Mouse (Mus musculus) lung, adult 18-20 months (tissue): Measurements from ENCODE around the gene Slco1a4.
"Not testable (repeated sequence)": the region's sequence is repeated elsewhere in the genome, so short reads cannot be mapped to it uniquely, and the experiment has no call there.

Experiments used
- DNase-seq, 2 experiments: peaks; one replicate each; pipeline ENCODE4 v3.0.0; 2022; ENCODE audit warnings: mixed read lengths in 2 of 2

Slco1a4 gene

DNA sequence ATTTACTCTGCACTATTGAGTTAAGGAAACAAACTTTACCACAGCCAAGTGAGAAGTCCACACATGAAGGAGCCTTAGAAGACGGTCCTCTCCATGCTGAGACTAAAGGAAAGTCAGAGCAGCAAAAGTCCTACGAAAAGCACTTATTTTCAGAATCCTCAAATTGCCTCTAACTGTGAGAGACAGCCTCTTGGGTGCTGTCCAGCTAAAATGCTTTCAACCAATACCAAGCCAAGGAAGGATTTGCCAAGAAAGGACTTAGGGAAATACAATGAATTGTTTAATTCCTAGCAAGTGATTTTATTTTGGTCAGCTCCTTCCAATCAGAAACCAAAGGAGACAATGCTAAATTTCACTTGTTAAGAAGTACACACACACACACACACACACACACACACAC is at the start of gene Slco1a4:
Slco1a4 (minus strand) TSS at position 115 of the 400 bp plus-strand sequence.
- no peak for DNase-seq

DNA sequence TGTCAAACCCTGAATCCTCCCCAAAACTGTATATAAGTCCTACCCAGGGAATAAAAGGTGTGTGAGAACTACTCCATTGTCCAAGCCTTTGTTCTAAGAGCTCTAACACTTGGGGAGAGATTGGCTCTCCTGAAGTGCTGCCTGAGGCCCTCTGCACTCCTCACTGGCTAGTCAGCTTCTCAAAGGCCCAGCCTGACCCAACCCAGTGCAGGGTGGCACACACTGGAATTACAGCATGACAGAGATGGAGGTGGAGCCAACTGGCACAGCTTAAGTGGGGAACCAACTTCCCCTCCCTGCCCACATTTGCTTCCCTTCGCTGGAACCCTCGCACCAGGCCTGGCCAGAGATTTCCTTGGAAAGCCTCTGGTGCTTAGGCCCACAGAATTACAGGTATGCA is 42.2 kb upstream of the Slco1a4 start:
- no peak for DNase-seq

DNA sequence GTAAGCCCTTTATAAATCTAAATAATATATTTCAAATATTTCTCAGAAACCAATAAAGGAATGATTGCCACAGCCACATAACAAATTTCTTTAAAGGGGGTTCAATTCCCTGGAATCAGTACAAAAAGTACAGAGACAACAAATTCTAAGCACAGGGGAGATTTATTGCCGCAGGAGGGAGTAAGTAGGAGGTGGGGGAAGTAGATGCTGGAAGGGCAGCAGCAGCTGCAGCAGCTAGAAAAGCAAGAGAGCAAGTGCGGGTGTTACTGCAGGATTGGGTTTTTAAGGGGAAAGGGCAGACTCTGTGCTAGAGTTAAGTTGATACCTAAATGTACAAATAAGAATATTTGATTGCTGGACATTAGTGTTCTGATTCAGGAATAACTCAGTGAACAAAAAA is 33.7 kb upstream of the Slco1a4 start:
- DNase-seq = no peak

DNA sequence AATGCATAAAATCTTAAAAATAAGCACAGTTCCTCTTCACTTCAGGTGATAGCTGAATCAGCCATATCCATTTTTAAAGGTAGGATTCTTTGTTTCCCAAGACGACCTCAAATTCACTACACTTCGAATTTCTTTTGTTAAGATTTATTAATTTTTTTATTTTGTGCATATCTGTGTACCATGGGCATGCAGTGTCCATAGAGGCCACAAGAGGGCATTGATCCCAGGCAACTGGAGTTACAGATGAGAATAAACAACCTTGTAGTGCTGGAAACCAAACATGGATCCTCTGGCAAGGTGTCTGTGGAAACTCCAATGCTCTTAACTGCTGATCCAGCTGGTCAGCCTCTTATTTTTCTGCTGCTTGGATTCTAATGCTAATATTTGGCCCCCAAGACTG is 32.2 kb upstream of the Slco1a4 start:
- DNase-seq = no peak

DNA sequence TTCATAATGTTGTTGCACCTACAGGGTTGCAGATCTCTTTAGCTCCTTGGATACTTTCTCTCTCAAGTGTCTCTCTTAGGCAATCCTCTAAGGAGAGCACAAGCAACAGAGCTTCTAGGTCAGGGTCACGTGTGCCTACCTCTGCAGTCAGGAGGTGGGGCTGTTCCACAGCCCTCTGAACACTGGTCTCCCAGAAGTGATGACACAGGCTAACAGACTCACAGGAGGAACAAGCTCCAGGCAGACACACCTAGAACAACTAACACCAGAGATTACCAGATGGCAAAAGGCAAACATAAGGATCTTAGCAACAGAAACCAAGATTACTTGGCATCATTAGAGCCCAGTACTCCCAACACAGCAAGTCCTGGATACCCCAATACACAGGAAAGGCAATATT is 26.6 kb upstream of the Slco1a4 start:
- DNase-seq = no peak

DNA sequence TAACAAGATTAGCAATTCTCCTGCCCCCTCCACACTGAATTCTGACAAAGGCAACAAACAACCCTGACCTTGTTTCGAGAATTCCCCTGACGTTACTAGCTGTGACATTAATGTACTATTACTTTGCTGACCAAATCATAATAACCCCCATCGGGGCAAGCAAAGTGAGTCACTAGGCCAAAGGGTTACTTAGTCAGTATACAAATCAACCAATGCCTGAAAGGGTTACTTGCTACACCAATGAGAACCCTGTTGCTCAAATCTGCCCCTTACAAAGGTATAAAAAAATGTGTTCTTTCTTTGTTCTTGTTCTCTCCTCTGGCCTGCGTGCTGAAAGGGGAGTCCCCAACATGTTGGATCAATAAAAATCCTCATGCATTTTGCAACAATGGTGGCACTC is 19.7 kb upstream of the Slco1a4 start:
- not testable (repeated sequence) for DNase-seq

DNA sequence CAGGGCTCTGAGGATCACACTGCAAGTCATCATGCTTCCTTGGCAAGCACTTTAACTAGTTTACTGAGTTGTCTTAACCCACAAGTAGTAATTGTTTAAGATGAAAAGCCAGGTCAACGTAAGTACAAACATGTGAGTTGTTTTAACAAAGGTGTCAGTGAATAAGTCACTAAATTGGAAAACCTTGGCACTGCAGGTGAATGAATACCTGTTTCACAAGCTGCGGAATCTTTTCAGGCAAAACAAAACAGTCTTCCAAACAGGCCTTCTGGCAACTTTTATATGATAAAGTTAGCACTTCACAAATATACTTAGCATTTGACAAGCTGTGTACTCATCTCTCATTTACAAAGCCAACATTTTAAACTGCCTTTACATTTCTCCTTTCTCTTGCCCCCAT is 15.7 kb upstream of the Slco1a4 start:
- no peak for DNase-seq

DNA sequence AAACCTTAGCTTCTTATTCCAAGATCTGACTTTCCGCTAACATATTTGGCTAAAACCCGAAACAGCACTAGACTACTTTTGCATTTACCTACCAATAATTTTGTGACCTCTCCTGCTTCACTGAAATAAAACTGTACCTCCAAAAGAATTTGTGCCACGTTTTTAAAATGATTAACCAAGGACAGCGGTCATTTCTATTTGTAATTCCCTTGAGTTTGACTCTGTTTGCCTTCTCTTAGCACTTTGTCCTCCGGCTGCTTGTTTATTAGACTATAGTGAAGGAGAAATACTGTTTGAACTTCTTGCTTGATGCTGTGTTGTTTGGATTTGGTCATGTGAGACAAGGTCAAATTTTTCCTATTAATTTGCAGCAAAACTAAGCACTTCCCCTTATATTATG is 12.7 kb upstream of the Slco1a4 start:
- DNase-seq = no peak

DNA sequence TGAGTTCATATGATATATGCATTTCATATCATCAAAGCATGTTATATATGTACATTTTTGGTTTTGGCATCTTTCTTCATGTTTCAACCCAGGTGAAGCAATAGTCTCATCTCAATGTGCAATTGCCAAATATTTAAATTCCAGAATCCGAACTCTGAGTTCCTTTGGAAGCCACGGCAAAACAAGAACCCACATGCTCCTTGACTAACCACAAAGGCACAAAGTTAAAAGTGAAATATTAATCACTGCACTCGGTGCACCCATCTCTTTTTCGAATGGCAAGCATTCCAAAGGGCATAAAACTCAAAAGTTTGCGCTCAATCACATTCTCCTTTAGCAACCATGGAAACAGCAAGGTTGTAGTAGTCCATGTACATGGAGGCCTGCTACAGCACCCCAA is 10.0 kb upstream of the Slco1a4 start:
- DNase-seq = no peak

DNA sequence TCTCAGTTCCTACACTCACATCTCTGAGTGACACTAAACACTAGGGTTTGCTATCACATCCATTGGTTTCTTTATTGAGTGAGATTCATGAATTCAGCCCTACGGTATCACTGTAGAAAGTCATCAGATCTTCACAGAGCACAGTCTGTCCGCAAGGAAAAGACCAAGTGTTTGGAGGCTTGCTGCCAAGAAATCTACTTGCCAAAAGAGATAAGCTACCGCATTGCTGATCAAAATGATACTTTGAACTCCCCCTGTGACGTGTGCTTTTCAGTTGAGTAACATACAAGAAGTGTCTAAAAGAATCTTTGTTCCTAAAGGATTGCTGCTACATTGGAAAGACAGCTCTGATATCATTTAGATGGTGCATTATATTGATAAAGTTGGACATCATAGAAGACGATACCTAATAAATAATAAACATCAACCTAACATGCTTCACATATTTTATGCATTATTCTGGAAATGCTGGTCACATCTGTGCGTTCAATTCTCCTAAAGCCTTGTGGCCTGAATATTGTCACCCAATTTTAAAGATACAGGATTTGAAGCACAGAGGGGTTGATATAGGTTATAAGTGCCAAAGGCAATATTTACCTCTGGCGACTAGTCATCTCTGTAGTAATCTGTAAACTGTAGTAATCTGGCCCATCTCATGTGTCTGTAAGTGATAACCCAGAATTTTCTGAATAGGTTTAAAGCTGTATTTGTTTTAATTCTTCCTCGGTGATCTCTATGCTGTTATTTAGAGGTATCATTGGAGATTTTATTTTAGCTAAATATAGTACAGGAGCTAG is 1.9 kb upstream of the Slco1a4 start:
- DNase-seq = peak in 1 of 2 experiments; percentile 11

DNA sequence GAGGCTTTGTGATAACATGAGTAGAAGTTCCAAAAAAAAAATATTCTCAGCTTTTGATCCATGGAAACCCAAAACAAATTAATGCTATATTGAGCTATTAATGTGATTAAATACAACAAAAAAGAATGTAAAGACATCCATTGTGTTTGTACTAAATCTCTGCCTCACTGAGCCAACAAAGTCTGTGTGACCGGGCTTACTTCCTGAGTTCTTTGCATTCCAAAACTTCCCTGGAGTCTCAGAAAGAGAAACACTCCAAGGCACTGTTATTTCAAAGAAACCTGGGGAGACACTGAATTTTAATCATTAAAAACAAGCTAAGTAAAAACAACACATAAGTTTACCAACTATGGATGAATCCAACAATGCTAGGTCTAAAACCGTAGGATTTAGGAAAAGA is 2.4 kb downstream of the Slco1a4 start:
- no peak for DNase-seq

DNA sequence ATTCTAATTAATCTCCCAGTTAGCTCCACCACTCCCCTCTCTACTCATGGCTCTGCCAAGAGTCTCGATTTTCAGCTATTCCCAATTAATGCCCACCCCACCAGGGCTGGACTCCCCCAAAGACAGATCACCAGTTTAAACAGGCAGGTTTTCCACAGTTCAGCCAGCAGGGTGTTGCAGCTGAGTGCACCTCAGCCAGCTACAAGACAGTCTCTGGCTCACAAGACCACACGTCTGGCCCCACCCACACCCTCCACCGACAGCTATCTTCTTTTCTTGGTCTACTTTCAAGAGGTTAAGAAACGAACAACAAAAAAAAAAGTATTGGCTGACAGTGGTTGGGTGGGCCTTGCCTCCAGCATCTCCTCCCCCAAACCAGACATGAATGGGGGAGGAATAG is 6.9 kb downstream of the Slco1a4 start:
- peak in 1 of 2 experiments; percentile 2 for DNase-seq

DNA sequence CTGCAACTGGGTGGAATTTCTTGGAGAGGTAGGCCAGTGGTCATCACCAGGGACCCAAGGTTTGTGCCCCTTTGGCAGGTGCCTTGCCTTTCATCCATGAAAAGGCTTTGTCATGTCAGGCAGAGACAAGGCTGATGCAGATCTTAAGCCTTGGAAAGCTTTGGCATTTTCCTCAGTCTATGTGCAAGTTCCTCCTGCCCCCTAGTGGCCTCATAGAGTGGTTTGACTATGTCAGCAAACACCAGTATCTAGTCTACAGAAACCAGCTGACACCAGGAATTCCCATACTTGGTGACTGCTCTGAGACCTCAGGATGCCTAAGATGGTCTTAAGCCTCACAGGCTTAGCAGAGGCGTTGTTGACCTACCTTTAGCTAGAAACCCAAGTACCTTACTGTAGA is 58.2 kb downstream of the Slco1a4 start:
- peak in 1 of 2 experiments; percentile 16 for DNase-seq

DNA sequence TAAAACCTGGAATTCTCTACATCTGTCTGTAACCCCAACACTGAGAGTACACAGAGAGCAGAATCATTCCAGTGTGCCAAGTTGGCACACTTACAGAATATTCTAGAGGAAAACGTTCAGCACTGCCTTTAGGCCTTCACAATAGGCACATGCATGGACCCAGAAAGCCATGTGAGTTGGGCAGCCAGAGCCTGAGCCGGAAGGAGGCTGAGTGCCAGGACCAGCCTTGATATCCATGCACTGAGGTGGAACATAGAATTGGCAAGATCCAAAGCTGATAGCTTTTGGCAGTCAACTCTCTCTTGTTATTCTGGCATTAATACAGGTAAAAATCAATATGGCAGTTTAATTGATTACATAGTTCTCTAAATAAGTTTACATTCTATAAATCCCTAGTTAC is 81.5 kb downstream of the Slco1a4 start:
- DNase-seq = no peak

DNA sequence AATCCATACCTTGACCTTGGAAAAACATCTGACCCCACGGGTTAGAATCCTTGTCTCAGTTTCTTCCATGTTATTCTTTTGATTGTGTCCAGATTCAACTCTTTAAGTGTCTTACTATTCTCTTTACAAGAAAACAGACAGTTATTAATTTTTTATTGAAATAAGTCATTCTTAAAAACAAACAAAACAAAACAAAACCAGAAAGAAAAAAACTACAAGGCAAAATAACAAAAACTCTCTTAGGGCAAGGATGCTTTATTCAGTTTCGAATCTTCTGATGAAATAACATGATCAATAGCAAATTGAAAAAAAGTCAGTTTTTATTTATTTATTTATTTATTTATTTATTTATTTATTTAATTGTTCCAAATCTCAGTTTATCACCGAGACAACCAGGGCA is 82.3 kb downstream of the Slco1a4 start, which contains the start of gene Gm5724:
Gm5724 (minus strand) TSS at position 101 of the 400 bp plus-strand sequence.
- no peak for DNase-seq
